Mouse (Mus musculus) embryonic facial prominence, embryonic 13.5 days (tissue): ENCODE results near the gene Olig2. TPM values are rescaled to one million over a fixed set of nuclear protein-coding genes. Genes with fewer than 3 reads are reported as not detected.
A peak's percentile ranks its signal among the peaks of the same experiment; 100 is the strongest.

Experiments
- ATAC-seq: fragments of 200-750 bp; cut with Nextera tagmentation; 2 replicates; pipeline ENCODE4 v1.8.0; 2017; ENCODE audit warnings: low read depth; ENCODE audit not compliant: insufficient number of reproducible peaks, insufficient read depth, low FRiP score, low TSS enrichment
- H3K27ac ChIP-seq: fragments of 300-500 bp; sonication (generic); 2 replicates; pipeline ENCODE4 v1.5.1; 2015; ENCODE audit warnings: moderate library complexity, mild to moderate bottlenecking, inconsistent platforms
- H3K27me3 ChIP-seq: fragments of 300-500 bp; sonication (generic); 2 replicates; pipeline ENCODE4 v1.6.1; 2015; ENCODE audit warnings: mild to moderate bottlenecking, inconsistent platforms
- H3K36me3 ChIP-seq: fragments of 300-500 bp; sonication (generic); 2 replicates; pipeline ENCODE4 v1.6.1; 2015; ENCODE audit warnings: mild to moderate bottlenecking, inconsistent platforms
- H3K4me1 ChIP-seq: fragments of 300-500 bp; sonication (generic); 2 replicates; pipeline ENCODE4 v1.6.1; 2015; ENCODE audit warnings: inconsistent platforms
- H3K4me2 ChIP-seq: fragments of 300-500 bp; sonication (generic); 2 replicates; pipeline ENCODE4 v1.6.1; 2015; ENCODE audit warnings: moderate library complexity, mild to moderate bottlenecking, inconsistent platforms
- H3K4me3 ChIP-seq: fragments of 300-500 bp; sonication (generic); 2 replicates; pipeline ENCODE4 v1.5.1; 2015; ENCODE audit warnings: mild to moderate bottlenecking, inconsistent platforms
- H3K9ac ChIP-seq: fragments of 300-500 bp; sonication (generic); 2 replicates; pipeline ENCODE4 v1.6.1; 2015; ENCODE audit warnings: mild to moderate bottlenecking, inconsistent platforms
- H3K9me3 ChIP-seq: fragments of 300-500 bp; sonication (generic); 2 replicates; pipeline ENCODE4 v1.6.1; 2016; ENCODE audit warnings: inconsistent platforms
- WGBS: fragments of 180-500 bp; shearing (Covaris S2); methylation state at CpG from one replicate; pipeline ENCODE4 v1.1.7; 2015; ENCODE audit warnings: mixed read lengths; 5-methylcytosine and 5-hydroxymethylcytosine counted together
- polyA plus RNA-seq: library from polyadenylated mRNA; unstranded; fragments of >200 nt; fragmentation: Nextera tagmentation; extraction: Ambion mirVana; gene quantifications from 2 replicates; pipeline ENCODE4 v1.2.1, GENCODE M21; 2015

Gene Olig2
- polyA plus RNA-seq, 1 experiment from 2014 or later = 1.0 TPM

DNA sequence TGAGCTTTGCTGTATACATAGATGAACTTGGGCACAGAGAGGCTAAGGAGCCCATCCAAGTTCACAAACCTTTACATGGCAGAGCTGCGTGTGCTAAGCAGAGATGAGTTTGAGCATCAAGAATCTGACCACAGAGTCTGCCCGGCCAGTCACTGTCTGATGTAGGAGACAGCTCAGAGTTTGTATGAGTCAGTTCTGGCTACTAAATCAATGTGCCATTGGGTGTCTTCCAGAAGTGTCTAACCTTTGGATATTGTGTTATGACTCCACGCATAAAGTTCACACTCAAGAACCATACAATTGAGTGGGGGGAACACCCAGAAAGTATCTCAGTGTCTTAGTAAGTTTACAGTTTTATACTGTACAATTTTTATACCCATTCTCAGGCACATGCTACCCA is 35.6 kb downstream of the Olig2 start:
- H3K4me2 ChIP-seq = no peak overlapping the region
- H3K4me3 ChIP-seq = no peak overlapping the region
- H3K9me3 ChIP-seq = no peaks in the 10 kb centered on the region
- H3K4me1 ChIP-seq = peaks cover 6% of the 10 kb centered on the region
- 87% methylated on average over 3 of the region's 3 CpGs for WGBS
- no peaks in the 10 kb centered on the region for H3K36me3 ChIP-seq
- no peak for ATAC-seq
- no peak overlapping the region for H3K27ac ChIP-seq
- no peak overlapping the region for H3K9ac ChIP-seq
- peaks cover 97% of the 10 kb centered on the region for H3K27me3 ChIP-seq

DNA sequence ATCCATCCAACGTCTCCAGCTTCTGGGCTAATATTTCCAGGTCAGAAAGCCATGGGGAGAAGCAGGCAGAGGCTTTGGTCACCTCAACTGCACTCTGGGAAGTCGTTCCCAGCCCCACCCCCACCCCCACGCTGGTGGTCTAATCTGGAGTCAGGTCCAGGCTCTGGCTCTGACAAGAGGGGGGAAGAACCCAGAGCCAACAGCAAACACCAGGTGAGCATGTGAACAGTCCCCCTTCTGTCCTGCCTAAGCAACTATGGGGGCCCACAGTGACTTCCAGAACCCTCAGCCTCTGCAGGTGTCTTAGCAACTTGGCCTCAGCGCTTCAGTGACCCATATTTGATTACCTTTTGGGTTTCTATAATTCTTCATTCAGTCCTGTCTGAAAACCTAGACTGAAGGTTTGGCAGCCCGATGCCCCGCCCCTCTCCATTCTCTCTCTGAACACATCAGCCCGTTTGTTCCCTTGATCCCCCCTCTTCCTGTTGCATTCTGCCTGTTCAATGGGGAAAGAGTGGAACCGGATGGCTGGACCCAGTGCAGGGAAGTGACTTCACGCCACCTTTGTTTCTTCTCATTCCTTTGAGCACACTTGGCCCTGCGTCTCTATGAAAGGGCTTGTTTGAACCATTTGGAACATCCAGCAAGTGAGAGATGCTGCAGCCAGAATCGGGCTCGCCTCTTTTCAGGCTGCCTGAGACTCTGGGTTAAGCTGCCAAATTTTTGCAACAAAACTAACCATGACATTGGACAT is 37.4 kb downstream of the Olig2 start:
- Histone ChIP-seq H3K27me3 (peaks cover 97% of the 10 kb centered on the region), H3K4me2 (no peak overlapping the region), H3K9ac (no peak overlapping the region), H3K36me3 (no peaks in the 10 kb centered on the region), H3K4me1 (peaks cover 6% of the 10 kb centered on the region), H3K27ac (no peak overlapping the region), H3K9me3 (no peaks in the 10 kb centered on the region), H3K4me3 (no peak overlapping the region)
- no peak for ATAC-seq
- 25% methylated on average over 12 of the region's 12 CpGs for WGBS

DNA sequence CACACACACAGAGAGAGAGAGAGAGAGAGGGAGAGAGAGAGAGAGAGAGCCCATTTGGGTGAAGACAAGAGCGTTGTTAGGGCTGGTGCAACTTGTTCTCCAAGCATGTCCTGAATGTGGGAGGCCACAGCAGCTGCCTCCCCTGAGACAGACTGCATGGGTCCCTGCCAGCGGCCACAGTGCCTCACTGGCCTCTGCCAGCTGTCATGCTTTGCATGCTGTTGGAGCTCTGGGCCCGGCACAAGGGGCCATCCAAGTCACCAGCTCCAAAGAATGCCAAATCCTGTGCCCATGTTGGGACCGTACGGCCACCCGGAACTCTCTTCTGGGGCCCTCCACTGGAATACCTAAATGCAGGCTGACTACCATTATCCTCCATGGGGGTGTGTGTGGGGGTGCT is 40.7 kb downstream of the Olig2 start:
- WGBS = 76% methylated on average over 6 of the region's 6 CpGs
- no peaks in the 10 kb centered on the region for H3K9me3 ChIP-seq
- peaks cover 99% of the 10 kb centered on the region for H3K27me3 ChIP-seq
- no peaks in the 10 kb centered on the region for H3K36me3 ChIP-seq
- H3K27ac ChIP-seq = no peak overlapping the region
- H3K9ac ChIP-seq = no peak overlapping the region
- H3K4me2 ChIP-seq = no peak overlapping the region
- no peak for ATAC-seq
- peaks cover 30% of the 10 kb centered on the region for H3K4me1 ChIP-seq
- H3K4me3 ChIP-seq = no peak overlapping the region

DNA sequence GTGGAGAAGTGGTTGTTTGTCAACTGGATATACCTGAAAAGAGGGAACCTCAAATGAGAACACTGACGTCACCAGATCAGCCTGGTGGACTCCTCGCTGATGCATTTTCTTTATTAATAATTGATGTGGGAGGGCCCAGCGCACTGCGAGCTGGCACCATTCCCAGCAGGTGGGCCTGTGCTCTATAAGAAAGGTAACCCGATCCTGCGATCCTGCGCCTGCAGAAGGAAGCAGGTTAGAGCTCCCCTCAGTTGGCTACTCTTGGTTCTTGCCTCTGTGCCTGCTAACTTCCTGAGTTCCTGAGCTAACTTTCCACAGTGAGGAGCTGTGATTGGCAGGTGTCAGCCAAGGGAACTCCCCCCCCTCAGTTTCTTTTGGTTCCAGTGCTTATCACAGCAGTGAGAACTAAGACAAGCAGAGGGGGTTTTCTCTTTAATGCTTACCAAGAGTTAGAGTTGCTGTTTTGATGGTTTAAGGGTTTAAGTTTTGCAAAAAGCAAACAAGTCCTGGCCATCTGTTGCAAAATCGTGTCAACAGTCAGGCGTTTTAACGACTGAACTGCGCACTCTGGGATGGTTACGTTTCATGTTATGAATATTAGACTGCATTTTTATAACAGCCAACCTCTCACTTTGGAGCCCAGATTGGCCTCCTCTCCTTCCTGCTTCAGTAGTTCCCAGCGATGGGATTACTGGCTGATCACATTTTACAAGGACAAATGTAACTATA is 43.6 kb downstream of the Olig2 start:
- 6% methylated on average over 13 of the region's 13 CpGs for WGBS
- H3K27ac ChIP-seq = no peak overlapping the region
- peak overlapping the region; percentile 46 for H3K4me3 ChIP-seq
- H3K9me3 ChIP-seq = no peaks in the 10 kb centered on the region
- H3K27me3 ChIP-seq = peaks cover 100% of the 10 kb centered on the region
- H3K36me3 ChIP-seq = no peaks in the 10 kb centered on the region
- peak; percentile 59; the same call in 1 of the 2 replicates for ATAC-seq
- peak overlapping the region; percentile 89 for H3K4me2 ChIP-seq
- H3K4me1 ChIP-seq = peaks cover 30% of the 10 kb centered on the region
- no peak overlapping the region for H3K9ac ChIP-seq

DNA sequence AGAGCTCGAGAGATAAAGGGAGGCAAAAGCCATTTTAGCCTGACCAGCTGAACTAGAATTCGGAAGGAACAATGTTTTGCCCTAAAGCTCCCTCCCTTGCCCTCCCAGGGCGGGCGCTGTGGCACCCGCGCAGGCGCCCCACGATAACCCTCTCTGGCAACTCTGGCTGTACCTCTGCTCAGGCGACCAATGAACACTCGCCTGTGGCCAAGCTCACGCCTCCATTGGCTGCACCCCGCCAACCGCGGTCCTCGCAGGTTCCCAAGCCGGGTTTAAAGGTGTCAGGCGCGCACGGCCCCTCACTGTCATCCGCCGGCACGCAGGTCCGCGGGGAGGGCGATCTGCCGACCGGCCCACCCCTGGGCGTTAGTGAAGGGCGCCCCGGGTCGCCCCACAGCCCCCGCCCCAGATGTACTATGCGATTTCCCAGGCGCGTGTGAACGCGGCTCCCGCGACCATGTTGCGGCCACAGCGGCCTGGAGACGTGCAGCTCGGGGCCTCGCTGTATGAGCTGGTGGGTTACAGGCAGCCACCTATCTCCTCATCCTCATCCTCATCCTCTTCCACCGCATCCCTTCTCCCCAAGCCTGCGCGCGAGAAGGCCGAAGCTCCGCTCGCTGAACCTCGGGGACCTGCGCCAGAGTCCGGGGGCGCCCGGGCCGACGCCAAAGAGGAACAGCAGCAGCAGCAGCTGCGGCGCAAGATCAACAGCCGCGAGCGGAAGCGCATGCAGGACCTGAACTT is 44.4 kb downstream of the Olig2 start, which contains the start of gene Olig1:
TSS of gene Olig1 (plus strand) at position 305 of the 744 bp plus-strand sequence.
- no peak within 1 kb of the TSS for H3K27ac ChIP-seq
- H3K4me2 ChIP-seq = peak within 1 kb of the TSS; percentile 89
- no peaks in the 10 kb centered on the region for H3K9me3 ChIP-seq
- H3K27me3 ChIP-seq = peaks cover 100% of the 10 kb centered on the region
- peak within 1 kb of the TSS; percentile 51 for H3K9ac ChIP-seq
- H3K4me1 ChIP-seq = peaks cover 30% of the 10 kb centered on the region
- under 1% methylated on average over 64 of the region's 64 CpGs for WGBS
- H3K4me3 ChIP-seq = peak within 1 kb of the TSS; percentile 46
- no peaks in the 10 kb centered on the region for H3K36me3 ChIP-seq
- peak; percentile 85 for ATAC-seq

DNA sequence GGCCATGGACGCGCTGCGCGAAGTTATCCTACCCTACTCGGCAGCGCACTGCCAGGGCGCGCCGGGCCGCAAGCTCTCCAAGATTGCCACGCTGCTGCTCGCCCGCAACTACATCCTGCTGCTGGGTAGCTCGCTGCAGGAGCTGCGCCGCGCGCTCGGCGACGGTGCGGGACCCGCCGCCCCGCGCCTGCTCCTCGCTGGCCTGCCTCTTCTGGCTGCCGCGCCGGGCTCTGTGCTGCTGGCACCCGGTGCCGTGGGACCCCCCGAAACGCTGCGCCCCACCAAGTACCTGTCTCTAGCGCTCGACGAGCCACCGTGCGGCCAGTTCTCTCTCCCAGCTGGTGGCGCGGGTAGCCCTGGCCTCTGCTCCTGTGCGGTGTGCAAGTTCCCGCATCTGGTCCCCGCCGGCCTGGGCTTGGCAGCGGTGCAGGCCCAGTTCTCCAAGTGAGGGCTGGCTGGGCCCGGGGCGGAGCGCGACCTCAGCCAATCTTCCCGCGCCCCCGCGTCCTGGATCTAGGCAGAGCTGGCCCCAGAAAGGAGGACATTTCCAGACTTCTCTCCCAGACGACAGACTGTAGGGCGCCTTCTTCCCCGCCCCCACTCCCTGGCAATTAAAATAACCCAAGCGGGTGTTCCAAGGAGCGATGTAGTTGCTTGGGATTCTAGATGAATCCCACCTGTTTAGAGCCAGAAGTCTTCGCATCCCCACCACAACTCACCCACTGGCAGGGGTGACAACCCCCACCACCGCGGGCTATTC is 45.1 kb downstream of the Olig2 start:
- no peaks in the 10 kb centered on the region for H3K9me3 ChIP-seq
- H3K27me3 ChIP-seq = peaks cover 100% of the 10 kb centered on the region
- H3K27ac ChIP-seq = no peak overlapping the region
- H3K4me1 ChIP-seq = peaks cover 30% of the 10 kb centered on the region
- H3K9ac ChIP-seq = peak overlapping the region; percentile 51
- ATAC-seq = no peak
- H3K36me3 ChIP-seq = no peaks in the 10 kb centered on the region
- H3K4me2 ChIP-seq = peak overlapping the region; percentile 89
- under 1% methylated on average over 63 of the region's 63 CpGs for WGBS
- H3K4me3 ChIP-seq = peak overlapping the region; percentile 46

DNA sequence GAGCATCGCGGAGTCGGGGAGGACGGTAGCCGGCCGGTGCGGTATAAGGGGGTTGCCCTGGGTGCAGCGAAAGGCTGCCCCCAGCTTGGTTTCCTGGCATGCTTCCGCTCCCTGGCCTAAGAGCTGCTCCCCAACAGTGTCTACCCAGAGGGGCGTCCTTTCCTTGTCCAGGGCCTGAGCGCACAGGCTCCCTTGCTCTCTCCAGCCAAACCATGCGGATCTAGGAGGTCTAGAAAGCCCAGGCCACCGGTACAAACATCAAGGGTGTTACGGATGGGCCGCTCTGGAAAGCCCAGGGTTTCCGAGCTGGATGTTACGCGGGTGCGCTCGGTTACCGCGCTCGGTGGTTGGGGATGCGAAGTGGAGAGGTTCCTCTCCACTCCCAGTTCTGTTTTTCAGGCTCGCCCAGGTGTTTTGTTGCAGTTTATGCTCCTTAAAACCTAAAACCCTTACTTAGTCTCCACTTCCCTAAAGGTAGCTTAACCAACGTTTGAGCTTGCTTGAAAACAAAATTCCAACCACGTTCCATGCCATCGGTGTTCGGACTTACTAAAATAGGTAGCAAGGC is 45.8 kb downstream of the Olig2 start:
- peaks cover 30% of the 10 kb centered on the region for H3K4me1 ChIP-seq
- H3K36me3 ChIP-seq = no peaks in the 10 kb centered on the region
- no peak overlapping the region for H3K9ac ChIP-seq
- peak overlapping the region; percentile 46 for H3K4me3 ChIP-seq
- no peak overlapping the region for H3K27ac ChIP-seq
- peaks cover 100% of the 10 kb centered on the region for H3K27me3 ChIP-seq
- under 1% methylated on average over 29 of the region's 29 CpGs for WGBS
- no peaks in the 10 kb centered on the region for H3K9me3 ChIP-seq
- ATAC-seq = no peak
- peak overlapping the region; percentile 89 for H3K4me2 ChIP-seq

DNA sequence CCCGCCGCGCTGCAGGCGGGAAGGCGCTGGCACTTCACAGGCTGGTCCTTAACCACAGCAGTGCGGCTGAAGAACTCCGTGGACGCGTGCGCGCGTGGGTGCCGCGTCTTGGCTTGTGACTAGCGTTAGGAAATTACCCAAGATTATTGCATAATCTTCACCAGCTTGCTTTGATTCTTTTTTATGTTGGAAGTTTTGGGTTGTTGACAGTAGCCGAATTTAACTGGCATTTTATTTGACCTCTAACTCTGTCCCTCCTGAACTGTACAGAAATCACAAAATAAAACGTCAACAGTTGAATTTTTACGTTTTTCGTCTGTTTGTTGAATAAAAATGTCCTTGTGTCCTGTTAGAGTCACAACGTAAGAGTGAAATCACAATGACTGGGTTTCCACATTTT is 46.4 kb downstream of the Olig2 start:
- Histone ChIP-seq H3K9me3 (no peaks in the 10 kb centered on the region), H3K27me3 (peaks cover 100% of the 10 kb centered on the region), H3K36me3 (no peaks in the 10 kb centered on the region), H3K4me2 (no peak overlapping the region), H3K4me3 (no peak overlapping the region), H3K27ac (no peak overlapping the region), H3K4me1 (peaks cover 30% of the 10 kb centered on the region), H3K9ac (no peak overlapping the region)
- no peak for ATAC-seq
- WGBS = 2% methylated on average over 20 of the region's 20 CpGs

Other genes with a start within 250 kb of the Olig2 start
- gene Synj1, start 214.1 kb upstream of the Olig2 start, polyA plus RNA-seq = 9.6 and 10.5 TPM in 2 replicates
- gene Paxbp1, start 180.9 kb upstream of the Olig2 start, polyA plus RNA-seq = 71.6 and 76.4 TPM in 2 replicates
- gene 4932438H23Rik, start 130.3 kb upstream of the Olig2 start, polyA plus RNA-seq = 0.17 TPM in 1 of 2 replicates, not detected in the other
- gene Olig1, start 44.3 kb downstream of the Olig2 start, polyA plus RNA-seq = 1.4 and 3.4 TPM in 2 replicates
- 55.6 and 65.0 TPM in 2 replicates for gene Ifnar2, start 147.3 kb downstream of the Olig2 start, polyA plus RNA-seq
- not detected in 2 replicates for gene Gm21970, start 166.3 kb downstream of the Olig2 start, polyA plus RNA-seq
- 19.4 and 19.6 TPM in 2 replicates for gene Il10rb, start 180.7 kb downstream of the Olig2 start, polyA plus RNA-seq